Mouse (Mus musculus) intestine, embryonic 16.5 days (tissue): ENCODE results near the gene Vip. TPM values are rescaled to one million over a fixed set of nuclear protein-coding genes. Genes with fewer than 3 reads are reported as not detected.

Experiments
- polyA plus RNA-seq: library from polyadenylated mRNA; unstranded; fragments of >200 nt; fragmentation: Nextera tagmentation; extraction: Ambion mirVana; gene quantifications from 2 replicates; pipeline ENCODE4 v1.2.1, GENCODE M21; 2015

Vip gene
- polyA plus RNA-seq, 1 experiment from 2014 or later = 22.8 TPM

Other genes starting within 250 kb of the Vip start
- 4.7 TPM in 2 replicates for gene Syne1, start 87.7 kb upstream of the Vip start, polyA plus RNA-seq
- 4.2 and 4.6 TPM in 2 replicates for gene Myct1, start 45.4 kb upstream of the Vip start, polyA plus RNA-seq
- 41.6 and 47.9 TPM in 2 replicates for gene Fbxo5, start 166.4 kb downstream of the Vip start, polyA plus RNA-seq
- gene Mtrf1l, start 184.7 kb downstream of the Vip start, polyA plus RNA-seq = 11.9 and 12.5 TPM in 2 replicates